Mouse (Mus musculus) bone marrow, adult 2 months (tissue): ENCODE measurements around the gene Ninj1.

ENCODE experiments used
- CTCF ChIP-seq: fragments of 200-500 bp; IDR thresholded peaks from 2 replicates; pipeline ENCODE4 v1.5.1; 2011; ENCODE audit warnings: low read length, control low read depth; ENCODE audit not compliant: control insufficient read depth, insufficient read depth
- POLR2A ChIP-seq: fragments of 200-500 bp; IDR thresholded peaks from 2 replicates; pipeline ENCODE4 v1.6.1; 2011; ENCODE audit warnings: low read depth, mild to moderate bottlenecking, control low read depth, low read length, borderline replicate concordance; ENCODE audit not compliant: control insufficient read depth

- no peak for TF ChIP-seq POLR2A
- no peak for TF ChIP-seq CTCF
These were observed 6.4 kb downstream of the Ninj1 start for GRCm38 (mm10) chr13:49193650-49194049.
